Comparison of ENCODE assay signal across 14 mouse cellular contexts in genomic region chr17:43109501-43109900, GRCm38 (mm10).
"Had no signal": no experiment of that assay in that cellular context is flagged by ENCODE, and none has a peak within 500 bp of the region (broad histone marks: within the 10 kb centered on the region; RNA-seq: fewer than 3 reads in every experiment).

No protein-coding gene starts in this region.

- H3K9ac ChIP-seq: liver, embryonic 15.5 days; neural tube, embryonic 15.5 days had no signal

- H3K27me3 ChIP-seq: liver, embryonic 15.5 days; neural tube, embryonic 15.5 days had no signal

- DNase-seq: lung, adult 2 months; lung, postnatal 36 days; midbrain, embryonic 14.5 days; thymus, adult 18-20 months; thymus, postnatal 25 days had no signal

- H3K4me3 ChIP-seq: left cerebral cortex, adult 2 months; limb, embryonic 10.5 days; liver, embryonic 15.5 days; myocyte; neural tube, embryonic 15.5 days had no signal

- H3K27ac ChIP-seq: hindbrain, postnatal 0 days; left cerebral cortex, adult 2 months; limb, embryonic 10.5 days; liver, embryonic 15.5 days; neural tube, embryonic 15.5 days; stomach, postnatal 0 days had no signal

- ATAC-seq: hindbrain, postnatal 0 days; lung, postnatal 0 days had no signal

- H3K9me3 ChIP-seq: limb, embryonic 10.5 days; liver, embryonic 15.5 days; neural tube, embryonic 15.5 days had no signal

- H3K4me1 ChIP-seq: limb, embryonic 10.5 days had no signal

- H3K36me3 ChIP-seq: limb, embryonic 10.5 days; liver, embryonic 15.5 days; neural tube, embryonic 15.5 days had no signal

- H3K4me2 ChIP-seq: liver, embryonic 11.5 days; liver, embryonic 15.5 days; neural tube, embryonic 15.5 days had no signal
